Mouse (Mus musculus): ENCODE measurements at regions not wholly inside any gene's neighbourhood (a gene's known extent, or its start where the extent isn't known, plus 50 kb on each side); places are given as distances from the start of the nearest gene placed in this dataset.

- no peak for DNase-seq (ENCODE audit: low spot score in 2 of 2)
These were observed 374.3 kb upstream of the Sox9 start for GRCm38 (mm10) chr11:112407681-112408080.

DNA sequence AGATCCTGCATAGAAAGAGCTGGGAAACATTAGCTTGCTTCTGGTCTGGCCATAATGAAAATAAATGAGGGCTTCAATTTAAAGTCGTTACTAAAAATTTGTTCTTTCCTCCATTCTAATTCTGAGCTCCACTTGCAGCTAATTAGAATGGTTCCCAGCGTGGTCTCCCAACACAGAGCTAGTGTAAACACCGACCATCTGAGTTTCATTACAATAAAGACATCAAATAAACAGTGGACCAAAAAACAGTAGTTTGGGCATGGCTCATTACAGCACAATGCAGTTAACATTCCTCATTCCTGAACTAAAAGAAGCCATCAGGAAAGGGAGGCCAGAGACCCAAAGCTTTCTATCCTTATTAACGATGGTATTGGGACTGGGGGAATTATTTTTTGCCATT, 369.6 kb upstream of the Sox9 start:
- no peak for DNase-seq (ENCODE audit: low spot score in 2 of 2)

- DNase-seq (ENCODE audit: low spot score in 2 of 2) = no peak
These were observed 339.4 kb upstream of the Sox9 start for GRCm38 (mm10) chr11:112442639-112443038.

DNA sequence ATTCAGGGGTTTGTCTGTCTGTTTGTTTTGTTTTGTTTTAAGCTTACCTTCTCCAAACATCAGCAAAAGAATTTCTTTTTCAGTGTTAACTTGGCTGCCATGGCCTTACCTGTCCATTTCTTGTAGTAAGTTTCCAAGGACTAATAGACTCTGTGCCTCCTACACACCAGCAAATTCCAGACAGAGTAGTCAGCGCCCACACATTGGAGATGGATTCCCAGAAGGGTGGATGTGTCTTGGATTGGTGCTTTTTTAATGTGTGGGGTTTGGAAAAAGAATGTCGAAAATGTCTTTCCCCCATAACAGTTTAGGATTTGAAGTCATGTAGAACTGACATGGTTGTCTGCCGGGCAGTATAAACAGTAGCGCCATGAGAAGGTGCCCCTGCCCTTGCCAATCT, 338.1 kb upstream of the Sox9 start:
- no peak for DNase-seq (ENCODE audit: low spot score in 2 of 2)

GRCm38 (mm10) chr11:112449632-112450031, 332.4 kb upstream of the Sox9 start:
- DNase-seq (ENCODE audit: low spot score in 2 of 2) = no peak

DNA sequence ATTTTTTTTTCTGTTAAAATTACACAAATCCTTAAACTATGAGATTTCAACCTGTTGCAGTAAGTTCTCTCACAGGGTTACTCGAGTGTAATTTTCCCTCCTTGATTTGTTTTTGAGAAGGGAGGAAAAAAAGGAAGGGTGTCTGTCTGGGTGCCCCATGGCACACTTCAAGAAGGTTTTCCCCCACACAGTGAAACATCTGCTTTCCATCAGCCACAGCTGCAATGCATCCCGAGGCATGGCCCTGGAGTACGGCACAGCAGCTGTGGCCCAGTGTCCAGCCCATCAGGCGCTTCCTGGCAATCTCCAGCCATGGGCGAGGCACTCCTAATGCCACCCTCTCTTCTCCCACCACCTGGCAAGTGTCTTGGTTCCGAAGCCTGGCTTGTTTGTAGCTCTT, 331.8 kb upstream of the Sox9 start:
- DNase-seq (ENCODE audit: low spot score in 2 of 2) = no peak

GRCm38 (mm10) chr11:112458075-112458474, 323.9 kb upstream of the Sox9 start:
- DNase-seq (ENCODE audit: low spot score in 2 of 2) = no peak

DNA sequence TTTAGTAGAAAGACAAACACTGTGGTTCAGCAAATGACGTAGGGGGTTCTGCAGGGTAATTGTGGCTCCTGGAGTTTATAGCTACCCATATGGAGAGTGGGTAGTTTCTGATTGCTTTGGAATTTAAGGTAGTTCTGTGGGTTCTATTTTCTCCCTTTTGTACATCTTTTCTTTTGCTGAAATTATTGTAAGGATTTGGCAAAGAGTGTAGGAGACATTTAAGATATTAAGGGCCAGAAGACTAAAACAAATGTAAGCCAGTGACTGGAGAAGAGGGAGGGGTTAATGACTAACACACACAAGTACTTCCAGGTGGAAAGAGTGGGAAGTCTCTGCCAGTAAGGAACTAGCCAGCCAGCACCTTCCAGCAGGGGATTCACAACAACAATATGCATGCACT, 318.9 kb upstream of the Sox9 start:
- DNase-seq (ENCODE audit: low spot score in 2 of 2) = no peak

- no peak for DNase-seq (ENCODE audit: low spot score in 2 of 2)
These were observed 317.6 kb upstream of the Sox9 start for GRCm38 (mm10) chr11:112464386-112464785.

GRCm38 (mm10) chr11:112470336-112470735, 311.7 kb upstream of the Sox9 start:
- no peak for DNase-seq (ENCODE audit: low spot score in 2 of 2)

DNA sequence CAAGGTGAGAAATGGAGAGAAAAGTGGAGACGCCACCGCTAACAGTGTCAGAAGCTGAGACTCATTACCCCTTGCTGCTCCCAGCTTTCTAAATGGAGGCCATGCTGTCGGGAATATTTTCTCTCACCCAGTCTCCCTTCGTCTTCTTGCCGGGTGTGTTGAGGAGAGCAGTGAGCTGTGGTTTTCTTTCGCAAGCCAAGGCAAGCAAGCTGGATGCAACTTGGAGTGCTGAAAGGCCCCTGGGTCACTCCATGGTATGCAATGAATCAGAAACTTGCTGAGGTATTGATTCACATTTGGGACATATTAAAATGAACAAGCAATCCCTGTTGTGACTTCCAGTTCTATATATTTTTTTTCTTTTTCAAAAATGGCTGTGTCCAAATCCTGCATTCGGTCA, 308.8 kb upstream of the Sox9 start:
- no peak for DNase-seq (ENCODE audit: low spot score in 2 of 2)

DNA sequence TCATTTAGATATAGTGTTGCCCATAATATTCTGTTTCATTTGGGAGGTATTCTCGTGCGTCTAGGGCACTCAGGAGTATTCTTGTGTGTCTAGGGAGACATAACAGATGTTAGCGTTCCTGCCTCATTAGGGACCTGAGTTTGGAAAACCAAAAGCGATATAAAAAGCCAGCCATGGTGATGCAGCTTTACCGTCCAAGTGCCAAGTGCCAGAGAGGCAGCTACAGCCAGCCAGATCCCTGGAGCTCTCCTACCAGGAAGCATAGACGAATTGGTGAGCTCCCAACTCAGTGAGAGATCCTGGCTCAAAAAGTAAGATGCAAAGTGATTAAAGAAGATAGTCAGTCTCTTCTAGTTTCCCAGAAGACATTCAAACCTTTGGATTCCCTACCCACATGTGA, 308.3 kb upstream of the Sox9 start:
- DNase-seq (ENCODE audit: low spot score in 2 of 2) = no peak

DNA sequence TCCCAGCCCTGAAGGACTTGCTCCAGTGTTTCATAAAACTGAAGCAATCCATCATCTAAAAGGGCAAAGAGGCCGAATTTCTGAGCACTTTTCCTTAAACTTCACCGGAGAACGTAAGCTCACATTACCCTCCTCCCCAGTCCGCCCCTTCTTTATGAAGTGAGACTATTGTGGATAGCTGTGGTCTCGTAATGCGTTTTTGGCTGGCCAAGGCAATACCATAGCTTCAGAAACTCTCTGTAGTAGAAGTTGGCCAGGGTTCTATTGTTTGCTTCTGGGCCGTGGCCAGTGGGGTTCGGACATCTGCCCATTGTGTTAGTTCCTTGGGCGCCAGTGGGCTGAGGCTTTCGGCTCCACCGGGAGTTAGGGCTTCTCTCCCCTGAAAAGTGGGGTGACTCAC, 301.7 kb upstream of the Sox9 start:
- DNase-seq (ENCODE audit: low spot score in 2 of 2) = no peak

DNA sequence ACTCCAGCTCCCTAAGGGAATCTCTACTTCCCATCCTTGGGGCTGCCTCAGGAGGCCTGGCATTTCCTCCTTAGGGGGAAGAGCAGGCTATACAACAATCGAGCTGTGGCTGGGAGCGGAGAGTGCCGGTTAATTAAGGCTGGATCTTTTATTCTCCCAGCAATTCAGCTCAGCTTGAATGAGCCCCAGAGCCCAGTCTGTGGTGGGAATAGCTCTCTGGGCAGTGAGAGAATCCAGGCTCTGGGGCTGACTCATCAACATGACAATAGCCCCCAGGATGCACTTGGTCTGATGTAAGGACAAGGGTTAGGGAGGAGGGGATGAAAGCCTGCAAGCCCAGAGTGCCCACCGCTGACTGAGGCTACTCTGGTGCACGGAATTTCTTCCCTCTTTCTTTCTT, 280.2 kb upstream of the Sox9 start:
- no peak for DNase-seq (ENCODE audit: low spot score in 2 of 2)

GRCm38 (mm10) chr11:112519076-112519475, 262.9 kb upstream of the Sox9 start:
- no peak for DNase-seq (ENCODE audit: low spot score in 2 of 2)

- DNase-seq (ENCODE audit: low spot score in 2 of 2) = no peak
These were observed 257.0 kb upstream of the Sox9 start for GRCm38 (mm10) chr11:112524983-112525382.

- DNase-seq (ENCODE audit: low spot score in 2 of 2) = no peak
These were observed 239.5 kb upstream of the Sox9 start for GRCm38 (mm10) chr11:112542573-112542972.

DNA sequence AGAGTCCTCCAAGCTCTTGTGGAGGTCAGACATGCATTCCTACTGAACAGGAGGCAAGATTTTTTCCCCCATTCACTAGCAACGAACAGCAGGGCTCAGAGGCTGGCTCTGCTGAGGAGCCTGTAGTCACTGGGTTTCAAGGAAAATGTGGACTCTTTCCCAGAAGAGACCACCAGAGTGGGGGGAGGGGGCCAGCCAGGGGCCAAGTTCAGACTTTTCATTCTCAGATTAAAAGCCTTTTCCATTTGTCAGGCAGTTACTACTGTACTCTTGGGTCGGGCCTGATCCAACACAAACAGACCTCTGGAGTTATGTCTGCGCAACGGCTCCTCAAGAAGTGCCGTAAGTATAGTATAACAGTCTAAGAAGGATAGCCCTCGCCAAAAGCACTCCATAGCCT, 238.6 kb upstream of the Sox9 start:
- DNase-seq (ENCODE audit: low spot score in 2 of 2) = no peak

DNA sequence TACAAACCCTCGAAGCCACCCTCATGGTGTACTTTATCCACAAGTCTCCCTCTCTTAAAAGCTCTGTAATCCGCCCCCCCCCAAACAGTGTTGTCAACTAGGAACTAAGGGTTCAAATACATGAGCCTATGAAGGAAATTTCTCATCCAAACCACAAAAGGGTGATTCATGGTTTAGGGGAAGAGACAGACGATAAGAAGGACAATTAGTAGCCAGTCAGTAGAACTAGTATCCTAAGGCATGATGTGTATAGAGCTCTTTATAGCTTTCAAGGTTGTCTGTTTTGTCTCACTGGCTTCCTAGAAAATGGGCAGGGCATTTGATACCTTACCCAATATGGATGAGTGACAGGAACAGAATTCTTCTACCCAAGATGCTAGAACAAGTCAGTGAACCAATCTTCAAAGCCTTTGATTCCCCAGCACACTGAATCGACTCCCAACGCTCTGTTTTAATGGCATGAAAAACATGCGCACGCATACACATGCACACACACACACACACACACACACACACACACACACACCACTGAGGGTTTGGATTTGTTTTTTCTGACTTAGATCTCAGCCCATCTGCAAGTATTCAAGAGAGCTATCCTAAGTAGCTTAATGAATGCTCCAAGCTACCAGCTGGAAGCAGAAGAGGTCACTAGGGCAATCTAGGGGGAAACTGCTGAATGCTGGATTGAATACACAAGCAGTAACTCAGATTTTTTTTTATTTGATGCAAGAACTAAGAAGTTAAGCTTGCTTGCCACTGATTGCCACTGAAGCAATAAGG, 236.6 kb upstream of the Sox9 start:
- DNase-seq (ENCODE audit: low spot score in 2 of 2) = no peak

GRCm38 (mm10) chr11:112546162-112546561, 235.9 kb upstream of the Sox9 start:
- DNase-seq (ENCODE audit: low spot score in 2 of 2) = no peak

- DNase-seq (ENCODE audit: low spot score in 2 of 2) = no peak
These were observed 229.2 kb upstream of the Sox9 start for GRCm38 (mm10) chr11:112552838-112553237.

DNA sequence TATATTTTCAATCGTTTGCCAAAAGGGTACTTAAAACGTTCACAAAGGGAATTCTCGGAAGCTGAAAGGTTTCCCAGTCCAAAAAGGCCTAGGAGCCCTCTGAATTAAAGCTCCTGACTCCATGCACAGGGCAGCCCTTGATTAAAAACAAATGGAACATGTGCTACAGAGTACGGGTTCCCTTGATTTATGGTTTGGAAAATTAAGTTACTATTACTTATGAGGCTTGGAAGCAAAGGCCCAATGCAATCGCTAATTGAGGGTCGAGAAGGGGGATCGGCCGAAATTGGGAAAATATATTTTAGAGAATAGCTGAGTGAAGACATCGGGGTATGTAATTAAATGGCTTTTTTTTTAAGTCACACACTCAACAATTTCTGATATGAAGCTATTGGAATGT, 219.0 kb upstream of the Sox9 start:
- no peak for DNase-seq (ENCODE audit: low spot score in 2 of 2)

GRCm38 (mm10) chr11:112564706-112565215, 217.3 kb upstream of the Sox9 start:
- no peak for DNase-seq (ENCODE audit: low spot score in 2 of 2)

GRCm38 (mm10) chr11:112566071-112566470, 216.0 kb upstream of the Sox9 start:
- no peak for DNase-seq (ENCODE audit: low spot score in 2 of 2)

Data from urinary bladder, postnatal 36 days (tissue).